Mouse (Mus musculus) layer of hippocampus, adult 9-11 months (tissue): ENCODE results near the gene Glra1.

Experiments used
- DNase-seq: peaks from one replicate; pipeline ENCODE4 v3.0.0; 2022

The Glra1 gene

DNA sequence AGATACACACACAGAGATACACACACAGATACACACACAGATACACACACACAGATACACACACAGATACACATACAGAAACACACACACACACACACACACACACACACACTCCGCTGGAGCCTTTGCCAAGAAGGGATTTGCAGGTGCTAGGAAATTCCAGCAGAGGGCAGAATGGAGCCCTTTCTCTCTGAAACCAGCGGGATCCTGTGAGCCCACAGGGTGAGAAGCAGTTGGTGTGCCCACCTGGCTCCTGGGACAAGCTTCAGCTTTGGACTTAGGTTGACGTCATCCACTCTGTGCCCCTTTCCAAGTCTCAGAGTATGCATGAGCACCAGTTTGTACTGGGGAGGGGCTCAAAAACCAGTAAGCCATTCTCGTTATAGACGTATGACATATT is 96.6 kb downstream of the Glra1 start:
- DNase-seq: no peak

DNA sequence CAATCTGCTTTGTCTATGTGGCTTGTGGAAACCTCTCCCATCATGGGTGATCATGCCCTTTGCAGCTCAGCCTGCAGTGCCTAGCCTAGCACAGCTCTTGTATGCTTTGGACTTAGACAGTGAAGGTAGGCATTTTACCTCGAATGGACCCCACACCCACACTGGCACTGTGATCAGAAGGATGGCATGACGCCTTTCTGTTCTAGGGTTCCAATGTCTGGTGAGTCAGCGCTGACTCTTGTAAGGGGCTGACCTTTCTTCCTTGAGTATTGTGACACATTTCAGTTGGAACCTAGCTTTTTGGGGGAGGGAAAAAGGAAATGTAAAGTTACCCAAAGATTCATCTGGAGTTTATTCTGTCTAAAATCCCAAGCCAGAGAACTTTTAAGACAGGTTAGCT is 102.5 kb downstream of the Glra1 start:
- DNase-seq: no peak

DNA sequence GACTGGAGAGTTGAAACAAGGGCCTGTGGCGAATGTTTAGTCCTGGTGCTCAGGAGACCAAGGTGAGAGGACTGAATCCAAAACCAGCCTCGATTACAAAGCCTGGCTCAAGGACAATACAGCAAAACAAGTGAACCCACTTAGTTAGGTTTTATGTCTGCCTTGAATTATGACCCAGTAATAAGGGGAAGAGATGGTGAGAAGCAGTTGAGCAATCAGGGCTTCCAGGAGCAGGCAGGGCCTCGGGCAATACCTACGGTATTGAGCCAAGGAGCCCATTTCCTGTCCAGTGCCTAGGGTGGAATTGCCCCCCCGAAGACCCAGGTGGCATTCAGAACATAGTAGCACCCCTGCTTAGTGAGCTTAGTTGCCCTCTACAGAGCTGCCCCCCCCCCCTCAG is 105.1 kb downstream of the Glra1 start:
- no peak for DNase-seq

DNA sequence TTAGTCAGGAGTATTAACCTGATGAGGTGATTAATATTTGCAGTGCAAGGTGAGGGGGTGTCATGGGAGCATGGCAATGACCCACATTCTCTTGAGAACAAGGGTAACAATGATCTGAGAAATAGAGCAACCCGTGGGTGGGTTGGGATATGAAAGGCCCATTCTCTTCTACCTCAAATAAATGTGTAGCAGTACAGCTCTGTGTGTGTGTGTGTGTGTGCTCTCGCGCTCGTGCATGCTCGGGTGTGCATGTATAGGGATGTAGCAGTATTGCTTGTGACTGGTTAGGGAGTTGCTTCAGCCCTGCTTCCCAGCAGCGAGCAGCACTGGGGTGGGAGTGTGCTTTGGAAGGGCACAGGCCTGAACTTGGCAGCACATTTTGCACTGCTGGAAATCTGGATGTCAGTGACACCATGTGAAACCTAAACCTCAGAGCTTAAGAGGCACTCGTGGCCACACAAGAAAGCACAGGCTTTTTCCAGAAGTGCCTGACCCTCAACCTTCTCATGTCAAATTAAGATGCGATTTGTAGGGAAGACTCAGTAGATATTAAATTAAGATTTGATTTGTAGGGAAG is 106.0 kb downstream of the Glra1 start:
- DNase-seq: no peak

DNA sequence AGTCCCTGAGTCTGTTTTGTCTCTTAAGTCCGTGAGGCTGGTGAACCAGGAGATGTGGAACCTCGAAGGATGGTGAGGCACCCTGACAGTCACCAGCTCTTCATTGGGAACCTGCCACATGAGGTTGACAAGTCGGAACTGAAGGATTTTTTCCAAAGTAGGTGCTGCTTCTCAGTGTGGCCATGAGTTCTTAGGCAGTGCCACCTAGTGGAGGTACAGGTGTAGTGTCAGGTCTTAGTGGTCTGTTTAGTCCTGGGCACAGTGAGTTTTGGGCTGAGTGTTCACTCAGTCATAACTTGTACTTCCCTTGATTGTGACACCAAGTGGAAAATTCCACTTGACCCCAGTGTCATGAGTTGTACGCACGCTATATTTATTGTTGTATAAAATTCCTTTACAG is 110.1 kb downstream of the Glra1 start:
- no peak for DNase-seq

DNA sequence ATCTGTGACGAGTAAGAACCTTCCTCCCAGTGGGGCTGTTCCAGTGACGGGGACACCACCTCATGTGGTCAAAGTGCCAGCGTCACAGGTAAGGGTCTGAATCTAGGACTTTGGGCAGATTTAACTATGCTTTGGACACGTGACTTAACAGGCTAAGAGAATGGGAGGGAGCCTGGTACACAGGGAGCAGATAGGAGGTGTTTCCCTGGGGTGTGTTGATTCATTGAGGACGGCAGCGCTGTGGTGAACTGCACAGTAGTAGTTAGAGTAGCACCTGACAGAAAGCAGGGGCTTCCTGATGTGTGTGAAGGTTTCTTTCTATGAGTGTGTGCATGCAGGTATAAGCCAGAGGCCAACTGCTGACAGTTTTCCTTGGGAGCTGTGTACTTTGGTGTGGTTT is 111.8 kb downstream of the Glra1 start:
- DNase-seq: no peak

DNA sequence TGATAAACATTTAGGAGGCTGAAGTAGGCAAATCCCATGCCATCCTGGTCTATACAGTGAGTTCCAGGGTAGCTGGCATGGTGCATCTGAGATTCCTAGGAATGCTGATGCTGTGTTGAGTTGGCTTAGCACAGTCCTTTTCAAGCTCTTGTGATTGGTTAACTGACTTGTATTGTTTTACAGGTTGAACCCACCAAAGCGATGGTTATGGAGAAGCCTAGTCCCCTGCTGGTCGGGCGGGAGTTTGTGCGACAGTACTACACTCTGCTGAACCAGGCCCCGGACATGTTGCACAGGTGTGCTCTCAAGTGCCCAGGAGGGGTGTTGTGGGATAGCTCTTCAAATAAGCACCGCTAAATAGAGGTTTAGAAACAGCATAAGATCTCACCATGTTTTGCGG is 122.6 kb downstream of the Glra1 start:
- DNase-seq: no peak

DNA sequence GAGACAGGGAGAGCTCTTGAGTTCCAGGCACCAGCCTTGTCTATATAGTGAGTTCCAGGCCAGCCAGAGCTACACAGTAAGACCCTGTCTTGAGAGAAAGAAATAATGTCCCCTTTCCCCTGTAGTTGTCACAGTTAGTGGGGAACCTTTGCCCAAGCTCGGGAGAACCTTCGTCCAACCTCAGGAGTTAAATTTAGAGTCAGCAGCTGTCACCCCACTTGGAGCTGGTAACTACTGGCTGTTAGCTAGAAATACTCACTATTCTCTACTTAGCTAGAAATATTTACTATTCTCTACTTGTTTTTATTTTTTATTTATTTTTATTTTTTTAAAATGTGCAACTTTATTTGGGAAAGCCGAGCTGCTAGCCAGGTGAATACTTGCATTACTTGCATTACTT is 134.8 kb downstream of the Glra1 start:
- DNase-seq: no peak

DNA sequence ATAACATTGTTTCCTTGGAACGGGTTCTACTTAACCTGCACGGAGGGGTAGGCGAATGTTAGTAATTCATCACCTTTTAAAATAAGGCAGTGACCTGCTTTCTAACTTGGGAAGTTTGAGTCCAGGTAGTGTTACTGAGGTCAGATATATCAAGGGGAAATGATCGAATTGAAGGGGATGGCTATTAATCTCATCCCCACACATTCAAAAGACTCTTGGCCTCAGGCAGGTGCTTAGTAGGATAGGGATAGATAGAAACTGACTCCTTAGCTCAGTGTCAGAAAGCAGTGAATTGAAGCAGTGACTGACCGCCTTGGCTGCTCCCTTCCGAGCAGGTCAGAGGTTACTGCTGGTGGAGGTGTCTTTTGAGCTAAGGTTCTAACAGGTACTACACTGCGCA is 136.5 kb downstream of the Glra1 start:
- DNase-seq: no peak

DNA sequence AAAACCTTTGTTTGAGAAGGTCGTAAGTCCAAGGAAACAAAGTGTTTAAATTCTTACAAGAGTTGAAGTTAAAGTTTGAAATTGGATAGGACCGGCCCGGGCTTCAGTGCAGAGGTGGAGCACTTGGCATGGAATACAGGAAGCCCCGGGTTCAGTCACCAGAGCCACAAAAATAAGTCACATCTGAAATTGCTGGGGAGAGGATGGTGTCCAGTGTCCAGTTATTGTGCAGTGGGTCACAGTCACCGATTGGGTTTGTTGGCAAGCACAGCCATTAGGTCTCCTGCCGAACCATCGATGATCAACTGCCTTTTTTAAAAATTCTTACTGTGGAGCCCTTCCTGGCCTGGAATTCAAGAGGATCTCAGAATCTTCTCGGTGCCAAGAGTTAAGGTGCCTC is 137.2 kb downstream of the Glra1 start:
- DNase-seq: no peak

DNA sequence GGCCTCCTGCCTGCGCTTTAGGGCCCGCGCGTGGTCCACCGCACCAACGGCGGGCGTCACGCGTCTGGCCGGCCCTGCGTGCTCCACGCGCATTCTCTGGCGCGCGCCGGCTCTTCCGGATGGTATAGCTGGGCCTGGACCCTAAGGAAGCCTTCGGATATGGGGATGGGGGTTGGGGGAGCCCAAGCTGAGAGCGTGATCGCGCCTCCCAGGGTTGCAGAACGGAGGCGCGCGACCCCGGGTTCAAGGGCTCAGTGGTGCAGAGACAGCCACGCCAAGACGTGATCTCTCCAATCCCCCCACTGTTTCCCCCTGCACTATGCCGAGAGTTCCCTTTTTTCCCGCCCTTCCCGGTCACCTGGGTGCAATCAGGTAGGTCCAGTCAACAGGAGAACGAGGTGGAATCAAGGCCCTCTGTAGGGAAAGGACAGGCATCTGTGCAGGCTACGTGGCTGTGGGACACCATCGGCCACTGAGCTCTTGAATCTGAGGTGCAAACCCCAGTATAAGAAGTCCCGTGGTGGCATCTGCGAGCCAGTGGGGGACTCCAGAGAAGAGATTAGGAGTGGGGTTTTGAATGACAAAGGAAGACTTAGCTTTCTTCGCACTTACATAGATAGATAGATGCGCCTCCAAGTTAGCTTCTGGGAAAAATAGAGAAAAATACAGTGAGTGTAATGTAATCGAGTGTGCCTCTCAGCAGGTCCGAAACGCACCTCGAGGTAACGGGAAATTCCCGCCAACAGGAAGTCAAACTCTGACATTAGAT is 137.9 kb downstream of the Glra1 start:
- peak; percentile 43 for DNase-seq

DNA sequence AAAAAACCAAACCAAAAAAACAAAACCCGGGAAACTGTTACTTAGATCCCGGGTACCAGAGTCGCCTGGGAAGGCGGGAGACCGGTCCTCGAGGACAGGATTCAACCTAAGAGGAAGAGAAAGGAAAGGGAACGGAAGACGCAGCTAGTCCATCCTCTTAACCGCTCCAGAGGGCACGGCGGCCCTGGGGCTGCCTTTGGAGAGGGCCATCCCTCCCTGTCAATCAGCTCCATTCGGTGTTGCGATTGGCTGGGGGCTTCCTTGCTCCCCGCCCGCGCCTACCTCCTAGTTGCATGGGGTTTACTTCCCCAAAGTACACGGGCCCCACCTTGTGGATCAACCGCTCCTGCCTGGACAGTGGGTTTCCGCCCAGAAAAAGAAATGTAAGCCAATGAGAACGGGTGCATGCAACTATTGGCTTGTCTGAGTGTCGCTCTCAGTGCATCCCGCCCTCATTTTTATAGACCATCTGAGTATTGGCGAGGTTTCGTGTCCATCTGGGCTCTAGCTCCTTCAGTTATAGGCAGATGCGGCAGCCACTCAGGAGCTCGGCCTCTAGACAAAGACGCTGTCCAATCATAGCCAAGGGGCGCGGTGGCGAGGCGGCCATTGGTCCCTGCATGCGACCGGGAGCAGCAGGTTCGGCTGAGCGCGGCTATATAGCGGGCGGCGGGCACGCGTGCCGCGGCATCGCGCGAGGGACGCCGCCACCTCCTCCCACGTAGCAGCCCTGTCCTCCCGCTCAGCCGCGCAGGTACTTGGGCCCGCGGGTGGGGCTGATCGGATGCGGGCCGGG is 138.8 kb downstream of the Glra1 start, which contains the start of gene G3bp1:
Gene G3bp1 (plus strand): TSS at position 638 of the 796 bp plus-strand sequence.
- peak; percentile 100 for DNase-seq

DNA sequence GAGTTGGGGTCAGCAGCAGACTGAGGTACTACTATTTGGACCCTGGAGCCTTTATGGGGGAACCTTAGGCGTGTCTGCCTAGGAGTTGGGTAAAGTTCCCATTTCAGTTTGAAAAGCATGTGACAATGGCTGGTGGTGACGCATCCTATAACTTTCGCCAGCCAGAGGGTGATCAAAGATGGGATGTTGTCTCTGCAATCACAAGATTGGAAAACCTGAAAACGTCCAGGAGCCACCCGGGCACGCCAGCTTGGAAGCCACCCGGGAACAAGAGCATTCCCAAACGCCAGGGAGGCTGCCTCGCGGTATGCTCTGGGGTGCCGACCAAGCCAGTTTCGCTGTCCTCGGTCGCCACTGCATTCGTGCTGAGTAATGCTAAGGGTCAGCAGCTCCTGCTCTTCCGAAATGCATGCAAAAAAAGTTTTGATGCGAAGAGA is 139.4 kb downstream of the Glra1 start:
- peak; percentile 46 for DNase-seq

DNA sequence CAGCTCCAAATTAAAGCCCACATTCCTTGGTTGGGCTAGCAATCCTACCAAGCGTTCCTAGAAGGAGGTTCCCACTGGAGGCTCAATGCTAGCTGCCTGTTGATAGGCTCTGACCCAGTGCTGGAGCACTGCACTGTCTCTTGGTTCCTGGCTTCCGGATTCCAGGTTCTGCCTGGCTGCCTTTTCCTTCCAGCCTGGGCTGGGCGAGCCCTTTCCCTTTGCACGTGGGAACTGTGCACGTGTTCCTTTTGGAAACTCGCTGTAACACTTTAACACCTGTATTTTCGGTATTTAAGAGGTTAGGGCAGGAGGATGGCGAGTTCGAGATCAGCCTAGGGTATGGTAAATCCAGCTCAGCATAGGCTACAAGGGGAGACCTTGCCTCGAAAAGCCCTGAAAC is 140.0 kb downstream of the Glra1 start:
- no peak for DNase-seq

DNA sequence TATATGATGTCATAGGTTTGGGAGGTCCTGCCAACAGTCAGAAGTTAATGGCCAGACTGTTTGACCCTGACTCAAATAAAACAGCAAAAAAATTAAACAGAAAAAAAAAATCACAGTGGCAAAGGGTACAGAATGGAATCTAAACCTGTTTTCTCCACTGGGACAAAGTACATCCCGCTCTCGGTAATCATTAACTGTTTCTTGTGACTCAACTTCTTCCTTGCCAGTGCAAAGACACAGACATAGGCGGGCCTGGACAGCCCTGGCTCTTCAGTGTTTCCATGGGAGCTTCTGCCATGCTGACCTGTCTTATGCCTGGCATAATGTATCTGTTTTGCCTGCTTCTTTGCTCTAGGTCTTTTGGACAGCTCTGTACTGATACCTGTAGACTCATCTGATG is 142.8 kb downstream of the Glra1 start:
- no peak for DNase-seq

DNA sequence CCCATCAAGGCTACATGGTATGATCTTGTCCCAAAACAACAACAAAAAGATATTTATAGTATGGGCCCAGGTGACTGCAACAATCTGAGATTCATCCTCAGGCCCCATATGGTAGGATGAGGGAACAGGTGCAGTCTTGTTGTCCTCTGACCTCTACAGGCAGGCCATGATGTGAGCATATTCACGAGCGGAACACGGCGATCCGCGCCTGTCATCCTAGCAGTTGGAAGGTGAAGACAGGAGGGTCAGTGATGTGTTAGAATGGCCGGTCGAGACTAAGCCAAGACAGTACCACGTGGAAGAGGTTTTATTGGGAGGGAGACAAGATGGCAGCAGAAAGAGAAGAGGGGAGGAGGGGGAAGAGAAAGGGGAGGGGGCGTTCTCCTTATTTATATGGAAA is 143.3 kb downstream of the Glra1 start:
- DNase-seq: no peak
